Mouse (Mus musculus): ENCODE results near the gene Erp27.

Erp27 gene

GRCm38 (mm10) chr6:136939326-136940187 lies 17.6 kb upstream of the Erp27 start:
- DNase-seq, result no peak

- peak; percentile 59 for DNase-seq
These were observed 16.5 kb upstream of the Erp27 start for GRCm38 (mm10) chr6:136938331-136939126.

- no peak for DNase-seq
These were observed 15.1 kb upstream of the Erp27 start for GRCm38 (mm10) chr6:136937117-136937516.

- DNase-seq, result no peak
These were observed 14.4 kb upstream of the Erp27 start for GRCm38 (mm10) chr6:136936361-136936760.

- DNase-seq, result no peak
These were observed 13.3 kb upstream of the Erp27 start for GRCm38 (mm10) chr6:136935233-136935632.

- DNase-seq, result no peak
These were observed 12.1 kb upstream of the Erp27 start for GRCm38 (mm10) chr6:136934068-136934467.

GRCm38 (mm10) chr6:136931246-136931645 lies 9.3 kb upstream of the Erp27 start:
- peak; percentile 40 for DNase-seq

- peak; percentile 88 for DNase-seq
These were observed 8.7 kb upstream of the Erp27 start for GRCm38 (mm10) chr6:136930677-136931076.

- no peak for DNase-seq
These were observed 5.6 kb upstream of the Erp27 start for GRCm38 (mm10) chr6:136927626-136928025.

GRCm38 (mm10) chr6:136925049-136925448 lies 3.1 kb upstream of the Erp27 start:
- DNase-seq, result peak; percentile 67

- DNase-seq, result no peak
These were observed 1.6 kb upstream of the Erp27 start, which contains the start of gene Pde6h for GRCm38 (mm10) chr6:136923532-136923931. TSS of gene Pde6h (plus strand) at chr6:136923832.

GRCm38 (mm10) chr6:136922871-136923270 lies 891 bp upstream of the Erp27 start:
- no peak for DNase-seq

- no peak for DNase-seq
These were observed 379 bp downstream of the Erp27 start for GRCm38 (mm10) chr6:136921601-136922000.

- peak; percentile 77 for DNase-seq
These were observed 1.4 kb downstream of the Erp27 start for GRCm38 (mm10) chr6:136920320-136921257.

GRCm38 (mm10) chr6:136917885-136918284 lies 4.1 kb downstream of the Erp27 start:
- no peak for DNase-seq

- DNase-seq, result no peak
These were observed 6.1 kb downstream of the Erp27 start for GRCm38 (mm10) chr6:136915721-136916395.

- no peak for DNase-seq
These were observed 7.7 kb downstream of the Erp27 start for GRCm38 (mm10) chr6:136914234-136914633.

GRCm38 (mm10) chr6:136913384-136914126 lies 8.4 kb downstream of the Erp27 start:
- DNase-seq, result no peak

GRCm38 (mm10) chr6:136912751-136913265 lies 9.2 kb downstream of the Erp27 start:
- DNase-seq, result no peak

- DNase-seq, result no peak
These were observed 11.6 kb downstream of the Erp27 start for GRCm38 (mm10) chr6:136910247-136910890.

- DNase-seq, result no peak
These were observed 15.1 kb downstream of the Erp27 start for GRCm38 (mm10) chr6:136906937-136907293.

Data from thymus, postnatal 14 days (tissue).